Mouse (Mus musculus): Measurements from ENCODE around the gene Eml5. TPM values are rescaled to one million over a fixed set of nuclear protein-coding genes. Genes with fewer than 3 reads are reported as not detected.

Gene Eml5
- polyA plus RNA-seq, 2 experiments = 2.3 to 4.6 TPM

- Histone ChIP-seq H3K9me3 (ENCODE audit: control insufficient read depth, low read length) (no peaks in the 10 kb centered on the region), H3K9ac (ENCODE audit: low read depth, low read length, severe bottlenecking) (no peak overlapping the region), H3K27ac (replicated peaks; ENCODE audit: low read depth, low read length) (no peak overlapping the region), H3K4me1 (ENCODE audit: control insufficient read depth, insufficient read depth, low read length) (no peaks in the 10 kb centered on the region), H3K27me3 (ENCODE audit: control insufficient read depth, insufficient read depth, low read length) (no peaks in the 10 kb centered on the region), H3K4me3 (replicated peaks; ENCODE audit: low read length) (no peak overlapping the region), H3K4me2 (replicated peaks; ENCODE audit: low read depth, low read length, severe bottlenecking) (no peak overlapping the region), H3K36me3 (ENCODE audit: control insufficient read depth, insufficient read depth, low read length) (no peaks in the 10 kb centered on the region)
- TF ChIP-seq POLR2A (IDR thresholded peaks at IDR 0.05; ENCODE audit: borderline replicate concordance, extremely low read depth, insufficient read depth, insufficient read length) = no peak
- no peak for DNase-seq (ENCODE audit: low spot score)
- WGBS = 68% methylated on average over 2 of the region's 2 CpGs
- no peak for ATAC-seq (ENCODE audit: low FRiP score, low read depth)
These were observed 66.4 kb downstream of the Eml5 start for GRCm38 (mm10) chr12:98834879-98835278.

GRCm38 (mm10) chr12:98833901-98834300 is 67.4 kb downstream of the Eml5 start:
- Histone ChIP-seq H3K9me3 (ENCODE audit: control insufficient read depth, low read length) (no peaks in the 10 kb centered on the region), H3K36me3 (ENCODE audit: control insufficient read depth, insufficient read depth, low read length) (no peaks in the 10 kb centered on the region), H3K27me3 (ENCODE audit: control insufficient read depth, insufficient read depth, low read length) (no peaks in the 10 kb centered on the region), H3K4me2 (replicated peaks; ENCODE audit: low read depth, low read length, severe bottlenecking) (no peak overlapping the region), H3K4me3 (replicated peaks; ENCODE audit: low read length) (no peak overlapping the region), H3K27ac (replicated peaks; ENCODE audit: low read depth, low read length) (no peak overlapping the region), H3K9ac (ENCODE audit: low read depth, low read length, severe bottlenecking) (no peak overlapping the region), H3K4me1 (ENCODE audit: control insufficient read depth, insufficient read depth, low read length) (no peaks in the 10 kb centered on the region)
- 45% methylated on average over 1 of the region's 1 CpGs for WGBS
- DNase-seq (ENCODE audit: low spot score) = no peak
- no peak for TF ChIP-seq POLR2A (IDR thresholded peaks at IDR 0.05; ENCODE audit: borderline replicate concordance, extremely low read depth, insufficient read depth, insufficient read length)
- no peak for ATAC-seq (ENCODE audit: low FRiP score, low read depth)

DNA sequence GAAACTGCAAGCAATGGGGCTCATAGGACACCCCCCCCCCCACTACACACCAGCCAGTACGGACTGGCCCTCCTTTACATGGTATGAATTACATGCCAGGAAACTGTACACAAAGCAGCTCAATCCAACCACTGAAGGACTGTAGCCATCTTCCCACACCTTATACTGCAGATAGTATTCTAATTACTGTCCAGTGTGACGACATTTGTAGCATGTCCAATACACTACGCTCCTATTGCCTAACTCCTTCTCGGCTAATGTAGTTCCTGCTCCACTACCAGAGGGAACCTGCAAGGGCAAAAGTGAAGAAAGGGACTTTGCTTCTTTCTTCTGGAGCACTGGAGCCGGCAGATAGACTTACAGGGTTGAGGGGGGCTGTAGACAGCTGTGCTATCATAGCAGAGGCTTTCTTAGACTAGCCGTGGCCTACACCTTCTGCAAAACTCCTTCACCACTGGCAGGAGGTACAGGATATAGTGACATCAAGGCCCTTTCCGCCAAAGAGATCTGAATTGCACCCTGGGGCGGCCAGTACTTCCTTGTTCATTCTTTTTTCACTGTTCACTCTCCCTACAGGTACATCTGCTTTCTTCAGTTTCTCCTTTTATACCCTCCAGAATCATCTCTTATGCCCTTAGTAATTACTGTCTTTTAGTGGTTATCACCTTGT is 68.2 kb downstream of the Eml5 start:
- Histone ChIP-seq H3K9ac (ENCODE audit: low read depth, low read length, severe bottlenecking) (no peak overlapping the region), H3K4me3 (replicated peaks; ENCODE audit: low read length) (no peak overlapping the region), H3K4me1 (ENCODE audit: control insufficient read depth, insufficient read depth, low read length) (no peaks in the 10 kb centered on the region), H3K36me3 (ENCODE audit: control insufficient read depth, insufficient read depth, low read length) (no peaks in the 10 kb centered on the region), H3K27ac (replicated peaks; ENCODE audit: low read depth, low read length) (no peak overlapping the region), H3K27me3 (ENCODE audit: control insufficient read depth, insufficient read depth, low read length) (no peaks in the 10 kb centered on the region), H3K9me3 (ENCODE audit: control insufficient read depth, low read length) (no peaks in the 10 kb centered on the region), H3K4me2 (replicated peaks; ENCODE audit: low read depth, low read length, severe bottlenecking) (no peak overlapping the region)
- TF ChIP-seq POLR2A (IDR thresholded peaks at IDR 0.05; ENCODE audit: borderline replicate concordance, extremely low read depth, insufficient read depth, insufficient read length) = no peak
- WGBS = 83% methylated on average over 8 of the region's 8 CpGs
- no peak for ATAC-seq (ENCODE audit: low FRiP score, low read depth)
- DNase-seq (ENCODE audit: low spot score) = no peak

- WGBS = 91% methylated on average over 7 of the region's 7 CpGs
- H3K4me3 ChIP-seq (replicated peaks; ENCODE audit: low read length) = no peak overlapping the region
- H3K27ac ChIP-seq (replicated peaks; ENCODE audit: low read depth, low read length) = no peak overlapping the region
- no peaks in the 10 kb centered on the region for H3K27me3 ChIP-seq (ENCODE audit: control insufficient read depth, insufficient read depth, low read length)
- DNase-seq (ENCODE audit: low spot score) (no peak), ATAC-seq (ENCODE audit: low FRiP score, low read depth) (no peak)
- H3K9me3 ChIP-seq (ENCODE audit: control insufficient read depth, low read length) = no peaks in the 10 kb centered on the region
- H3K36me3 ChIP-seq (ENCODE audit: control insufficient read depth, insufficient read depth, low read length) = no peaks in the 10 kb centered on the region
- H3K4me1 ChIP-seq (ENCODE audit: control insufficient read depth, insufficient read depth, low read length) = no peaks in the 10 kb centered on the region
- no peak for TF ChIP-seq POLR2A (IDR thresholded peaks at IDR 0.05; ENCODE audit: borderline replicate concordance, extremely low read depth, insufficient read depth, insufficient read length)
- H3K4me2 ChIP-seq (replicated peaks; ENCODE audit: low read depth, low read length, severe bottlenecking) = no peak overlapping the region
- no peak overlapping the region for H3K9ac ChIP-seq (ENCODE audit: low read depth, low read length, severe bottlenecking)
These were observed 70.2 kb downstream of the Eml5 start for GRCm38 (mm10) chr12:98831122-98831521.

DNA sequence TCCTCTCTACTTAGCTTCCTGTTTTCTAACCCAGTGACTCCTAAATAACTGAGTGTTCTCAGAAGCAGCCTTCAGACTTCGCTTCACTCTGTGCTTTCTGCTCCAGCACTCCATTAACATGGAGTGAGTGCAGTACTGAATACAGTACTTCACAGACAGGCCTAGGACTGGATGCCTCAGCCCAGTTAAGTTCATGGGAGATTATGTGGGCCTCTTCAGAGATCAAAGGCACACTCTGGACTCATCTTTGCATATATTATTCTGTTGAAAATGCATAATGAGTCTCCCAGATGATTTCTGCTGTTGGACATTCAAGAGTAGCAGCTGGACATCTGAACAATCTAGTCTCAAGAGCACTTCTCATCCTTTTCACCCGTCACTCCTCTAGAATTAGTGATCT is 80.5 kb downstream of the Eml5 start:
- Histone ChIP-seq H3K9me3 (ENCODE audit: control insufficient read depth, low read length) (no peaks in the 10 kb centered on the region), H3K9ac (ENCODE audit: low read depth, low read length, severe bottlenecking) (no peak overlapping the region), H3K4me1 (ENCODE audit: control insufficient read depth, insufficient read depth, low read length) (no peaks in the 10 kb centered on the region), H3K36me3 (ENCODE audit: control insufficient read depth, insufficient read depth, low read length) (0 out of 2 replicates have a peak, but pooled peaks cover 4% of the 10 kb centered on the region), H3K27me3 (ENCODE audit: control insufficient read depth, insufficient read depth, low read length) (no peaks in the 10 kb centered on the region), H3K4me2 (replicated peaks; ENCODE audit: low read depth, low read length, severe bottlenecking) (no peak overlapping the region), H3K27ac (replicated peaks; ENCODE audit: low read depth, low read length) (no peak overlapping the region), H3K4me3 (replicated peaks; ENCODE audit: low read length) (no peak overlapping the region)
- no peak for TF ChIP-seq POLR2A (IDR thresholded peaks at IDR 0.05; ENCODE audit: borderline replicate concordance, extremely low read depth, insufficient read depth, insufficient read length)
- DNase-seq (ENCODE audit: low spot score) (no peak), ATAC-seq (ENCODE audit: low FRiP score, low read depth) (no peak)
- WGBS = 78% methylated on average over 2 of the region's 2 CpGs
